In the genomic region with DNA sequence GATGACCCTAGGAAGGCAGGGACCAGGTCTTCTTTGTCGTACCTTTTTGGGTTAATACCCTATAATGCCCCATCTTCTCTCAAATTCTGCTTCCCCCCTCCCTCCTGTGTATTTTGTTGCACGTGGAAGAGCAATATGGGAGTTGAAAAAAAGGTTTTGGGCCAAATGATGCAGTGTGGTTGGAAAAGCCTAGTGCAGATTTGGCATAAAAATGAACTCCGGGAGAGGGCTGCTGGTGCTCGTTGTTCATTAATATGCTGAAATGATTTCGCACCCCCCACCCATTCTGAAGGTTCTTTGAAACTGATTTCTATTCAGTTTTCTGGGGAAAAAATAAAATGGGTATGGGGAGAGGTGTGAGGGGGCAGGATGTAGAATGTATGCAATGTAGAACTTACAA, we compare ENCODE assay signal across 33 mouse cellular contexts.
"Had no signal": no experiment of that assay in that cellular context is flagged by ENCODE, and none has a peak within 500 bp of the region (broad histone marks: within the 10 kb centered on the region; RNA-seq: fewer than 3 reads in every experiment).

No protein-coding gene starts in this region.

- H3K4me2 ChIP-seq: heart, embryonic 13.5 days; heart, embryonic 15.5 days; hindbrain, embryonic 12.5 days; hindbrain, embryonic 13.5 days; hindbrain, embryonic 14.5 days; hindbrain, embryonic 15.5 days; intestine, embryonic 15.5 days; kidney, embryonic 15.5 days had no signal

- H3K4me3 ChIP-seq: heart, embryonic 13.5 days; heart, embryonic 15.5 days; hindbrain, embryonic 10.5 days; hindbrain, embryonic 12.5 days; hindbrain, embryonic 13.5 days; hindbrain, embryonic 15.5 days; intestine, embryonic 15.5 days; kidney, embryonic 15.5 days; layer of hippocampus, adult 2 months; left cerebral cortex, adult 2 months had no signal

- H3K9me3 ChIP-seq: heart, embryonic 13.5 days; heart, embryonic 15.5 days; hindbrain, embryonic 10.5 days; hindbrain, embryonic 12.5 days; hindbrain, embryonic 13.5 days; hindbrain, embryonic 15.5 days; intestine, embryonic 15.5 days; kidney, embryonic 15.5 days had no signal

- H3K27ac ChIP-seq: heart, embryonic 13.5 days; heart, embryonic 15.5 days; hindbrain, embryonic 10.5 days; hindbrain, embryonic 12.5 days; hindbrain, embryonic 13.5 days; hindbrain, embryonic 14.5 days; hindbrain, embryonic 15.5 days; hindbrain, postnatal 0 days; intestine, embryonic 15.5 days; kidney, embryonic 15.5 days; kidney, postnatal 0 days; layer of hippocampus, adult 2 months; left cerebral cortex, adult 2 months had no signal

- ATAC-seq: hindbrain, embryonic 16.5 days; hindbrain, postnatal 0 days; inflammation-experienced regulatory T-cells, adult 6 months; intestine, embryonic 15.5 days; intestine, embryonic 16.5 days; intestine, postnatal 0 days had no signal

- H3K4me1 ChIP-seq: heart, embryonic 13.5 days; heart, embryonic 15.5 days; hindbrain, embryonic 13.5 days; intestine, embryonic 15.5 days; kidney, embryonic 15.5 days had no signal

- H3K36me3 ChIP-seq: heart, embryonic 13.5 days; heart, embryonic 15.5 days; hindbrain, embryonic 10.5 days; intestine, embryonic 15.5 days; kidney, embryonic 15.5 days had no signal

- H3K9ac ChIP-seq: heart, embryonic 13.5 days; heart, embryonic 15.5 days; hindbrain, embryonic 12.5 days; hindbrain, embryonic 13.5 days; hindbrain, embryonic 14.5 days; hindbrain, embryonic 15.5 days; intestine, embryonic 15.5 days; kidney, embryonic 15.5 days had no signal

- H3K27me3 ChIP-seq: heart, embryonic 15.5 days; hindbrain, embryonic 13.5 days; hindbrain, embryonic 15.5 days; intestine, embryonic 15.5 days; kidney, embryonic 15.5 days had no signal

- DNase-seq: heart, postnatal 10 days; heart, postnatal 14 days; heart, postnatal 36 days; heart, postnatal 4 days; kidney, adult 11 months; kidney, adult 18-20 months; kidney, adult 2 months; kidney, adult 8-10 months; kidney, adult 9 months; kidney, postnatal 10 days; kidney, postnatal 14 days; kidney, postnatal 25 days; kidney, postnatal 36 days; kidney, postnatal 4 days; layer of hippocampus, adult 9-11 months; layer of hippocampus, postnatal 36 days had no signal
